Mouse (Mus musculus) E14TG2a.4 (cell line): ENCODE results near the gene Ccdc97.

ENCODE experiments used
- CTCF ChIP-seq: conservative IDR thresholded peaks from 2 replicates; pipeline ENCODE4 v1.5.1; 2014; ENCODE audit warnings: low read length
- NANOG ChIP-seq: IDR thresholded peaks from 2 replicates; pipeline ENCODE4 v1.6.1; 2014; ENCODE audit warnings: borderline replicate concordance, low read length, mixed read lengths
- POU5F1 ChIP-seq: IDR thresholded peaks from 2 replicates; pipeline ENCODE4 v1.6.1; 2014; ENCODE audit warnings: low read length, borderline replicate concordance

GRCm38 (mm10) chr7:25738277-25738676 is 19.4 kb upstream of the Ccdc97 start:
- TF ChIP-seq CTCF = no peak
- TF ChIP-seq POU5F1 = no peak
- no peak for TF ChIP-seq NANOG
